Mouse (Mus musculus) stomach, postnatal 0 days (tissue): Measurements from ENCODE around the gene Abcg1. TPM values are rescaled to one million over a fixed set of nuclear protein-coding genes. Genes with fewer than 3 reads are reported as not detected.

Source experiments
- ATAC-seq: fragments of 200-750 bp; cut with Nextera tagmentation; 2 replicates; pipeline ENCODE4 v1.8.0; 2017; ENCODE audit not compliant: low FRiP score, low TSS enrichment
- DNase-seq: peaks from one replicate; pipeline ENCODE4 v3.0.0-alpha.2; 2016; ENCODE audit warnings: low spot score
- H3K27ac ChIP-seq: fragments of 300-500 bp; sonication (generic); replicated peaks from 2 replicates; pipeline ENCODE4 v1.5.1; 2014; ENCODE audit warnings: mild to moderate bottlenecking, control low read depth
- H3K27me3 ChIP-seq: fragments of 300-500 bp; sonication (generic); 2 replicates; pipeline ENCODE4 v1.6.1; 2014; ENCODE audit warnings: low read length; ENCODE audit not compliant: control insufficient read depth, insufficient read depth
- H3K36me3 ChIP-seq: fragments of 300-500 bp; sonication (generic); 2 replicates; pipeline ENCODE4 v1.6.1; 2014; ENCODE audit warnings: low read length, mixed read lengths; ENCODE audit not compliant: control insufficient read depth, insufficient read depth
- H3K4me1 ChIP-seq: fragments of 300-500 bp; sonication (generic); replicated peaks from 2 replicates; pipeline ENCODE4 v1.6.1; 2014; ENCODE audit warnings: antibody characterized with exemption; ENCODE audit not compliant: control insufficient read depth, insufficient read depth
- H3K4me2 ChIP-seq: fragments of 300-500 bp; sonication (generic); replicated peaks from 2 replicates; pipeline ENCODE4 v1.6.1; 2014; ENCODE audit warnings: low read depth, mild to moderate bottlenecking, control low read depth, moderate library complexity
- H3K4me3 ChIP-seq: fragments of 300-500 bp; sonication (generic); 2 replicates; pipeline ENCODE4 v1.5.1; 2014; ENCODE audit warnings: low read depth, low read length, control low read depth
- H3K9ac ChIP-seq: fragments of 300-500 bp; sonication (generic); 2 replicates; pipeline ENCODE4 v1.6.1; 2014; ENCODE audit warnings: mild to moderate bottlenecking, low read length, control low read depth, mixed read lengths
- H3K9me3 ChIP-seq: fragments of 300-500 bp; sonication (generic); 2 replicates; pipeline ENCODE4 v1.6.1; 2016; ENCODE audit warnings: low read length; ENCODE audit not compliant: control insufficient read depth
- CTCF ChIP-seq: IDR thresholded peaks from 2 replicates; pipeline ENCODE4 v1.5.1; 2016; ENCODE audit warnings: antibody characterized with exemption, low read depth, mild to moderate bottlenecking, moderate library complexity
- EP300 ChIP-seq: optimal IDR thresholded peaks from 2 replicates; pipeline ENCODE3; 2016; ENCODE audit warnings: antibody characterized with exemption
- whole genome bisulfite sequencing: fragments of 180-500 bp; shearing (Covaris S2); extraction: QIAGEN DNeasy Blood & Tissue Kit; methylation state at CpG from one replicate; pipeline ENCODE4 v1.1.7; 2014; 5-methylcytosine and 5-hydroxymethylcytosine counted together
- polyA plus RNA-seq: library from polyadenylated mRNA; unstranded; fragments of >200 nt; fragmentation: Nextera tagmentation; extraction: Ambion mirVana; gene quantifications from 2 replicates; pipeline ENCODE4 v1.2.1, GENCODE M21; 2015

Abcg1 gene
- polyA plus RNA-seq, 1 experiment from 2014 or later, result 11.1 TPM

- no peak overlapping the region for H3K27ac ChIP-seq
- no peak overlapping the region for H3K4me2 ChIP-seq
- H3K4me1 ChIP-seq, result no peaks in the 10 kb centered on the region
- H3K4me3 ChIP-seq, result no peak overlapping the region
- H3K9ac ChIP-seq, result no peak overlapping the region
- ATAC-seq (no peak), DNase-seq (no peak)
- no peaks in the 10 kb centered on the region for H3K9me3 ChIP-seq
- no peaks in the 10 kb centered on the region for H3K36me3 ChIP-seq
- WGBS, result 93% methylated on average over 1 of the region's 1 CpGs
- no peaks in the 10 kb centered on the region for H3K27me3 ChIP-seq
- no peak for TF ChIP-seq EP300
- no peak for TF ChIP-seq CTCF
These were observed 79.3 kb downstream of the Abcg1 start for GRCm38 (mm10) chr17:31136821-31137220.

GRCm38 (mm10) chr17:31138398-31138797 lies 80.9 kb downstream of the Abcg1 start:
- Histone ChIP-seq H3K9ac (no peak overlapping the region), H3K4me1 (no peaks in the 10 kb centered on the region), H3K27ac (no peak overlapping the region), H3K9me3 (no peaks in the 10 kb centered on the region), H3K4me2 (no peak overlapping the region), H3K27me3 (no peaks in the 10 kb centered on the region), H3K36me3 (no peaks in the 10 kb centered on the region), H3K4me3 (no peak overlapping the region)
- 16% methylated on average over 5 of the region's 5 CpGs for WGBS
- TF ChIP-seq CTCF, result peak; percentile 90
- no peak for TF ChIP-seq EP300
- ATAC-seq (peak; percentile 56), DNase-seq (peak; percentile 72)

GRCm38 (mm10) chr17:31142116-31142515 lies 84.6 kb downstream of the Abcg1 start:
- Histone ChIP-seq H3K27me3 (no peaks in the 10 kb centered on the region), H3K36me3 (no peaks in the 10 kb centered on the region), H3K4me2 (peak overlapping the region; percentile 14; the same call in 1 of the 2 replicates), H3K27ac (no peak overlapping the region), H3K9ac (no peak overlapping the region), H3K4me1 (0 out of 2 replicates have a peak, but pooled peaks cover 2% of the 10 kb centered on the region), H3K4me3 (no peak overlapping the region), H3K9me3 (no peaks in the 10 kb centered on the region)
- TF ChIP-seq CTCF (no peak), EP300 (no peak)
- DNase-seq (no peak), ATAC-seq (no peak)
- WGBS, result 89% methylated on average over 7 of the region's 7 CpGs

GRCm38 (mm10) chr17:31144040-31145037 lies 86.9 kb downstream of the Abcg1 start, which contains the start of gene Tff2:
Gene Tff2 (minus strand): TSS chr17:31144282.
- H3K36me3 ChIP-seq, result no peaks in the 10 kb centered on the region
- H3K4me3 ChIP-seq, result no peak within 1 kb of the TSS
- H3K27me3 ChIP-seq, result no peaks in the 10 kb centered on the region
- no peak for TF ChIP-seq EP300
- 0 out of 2 replicates have a peak, but pooled peaks have one; percentile 18 for TF ChIP-seq CTCF
- peak; percentile 88 for DNase-seq
- 0 out of 2 replicates have a peak, but pooled peaks cover 2% of the 10 kb centered on the region for H3K4me1 ChIP-seq
- no peaks in the 10 kb centered on the region for H3K9me3 ChIP-seq
- H3K27ac ChIP-seq, result peak within 1 kb of the TSS; percentile 56; the same call in 1 of the 2 replicates
- H3K4me2 ChIP-seq, result peak within 1 kb of the TSS; percentile 29
- peak; percentile 83 for ATAC-seq
- no peak within 1 kb of the TSS; the same call in none of the 2 replicates for H3K9ac ChIP-seq
- WGBS, result 40% methylated on average over 15 of the region's 15 CpGs

- Histone ChIP-seq H3K4me3 (no peak overlapping the region), H3K9me3 (no peaks in the 10 kb centered on the region), H3K27me3 (no peaks in the 10 kb centered on the region), H3K4me2 (no peak overlapping the region), H3K9ac (no peak overlapping the region), H3K36me3 (no peaks in the 10 kb centered on the region), H3K27ac (no peak overlapping the region), H3K4me1 (0 out of 2 replicates have a peak, but pooled peaks cover 2% of the 10 kb centered on the region)
- 79% methylated on average over 9 of the region's 9 CpGs for WGBS
- DNase-seq (no peak), ATAC-seq (no peak)
- TF ChIP-seq CTCF, result no peak
- no peak for TF ChIP-seq EP300
These were observed 88.5 kb downstream of the Abcg1 start for GRCm38 (mm10) chr17:31145998-31146397.

DNA sequence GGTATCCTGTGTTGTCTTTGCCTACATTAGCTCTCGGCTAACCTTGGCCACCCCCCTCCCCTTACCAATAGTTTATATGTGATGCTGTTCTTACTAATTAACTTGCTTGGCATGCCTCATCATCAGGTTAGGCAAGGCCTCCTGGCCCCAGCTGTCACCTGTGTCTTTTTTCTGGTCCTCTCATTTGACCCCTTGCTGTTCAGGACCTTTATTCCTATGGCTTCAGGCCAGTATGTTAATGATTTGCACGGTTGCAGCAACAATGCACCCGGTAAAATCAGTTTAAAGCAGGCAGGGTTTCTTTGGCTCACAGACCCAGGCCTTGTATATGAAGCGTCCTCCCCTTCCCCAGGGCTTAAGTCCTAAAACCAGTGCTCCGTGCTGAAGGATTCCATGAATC lies 95.0 kb downstream of the Abcg1 start:
- no peak for DNase-seq
- H3K9me3 ChIP-seq, result no peaks in the 10 kb centered on the region
- no peak overlapping the region for H3K9ac ChIP-seq
- 55% methylated on average over 5 of the region's 5 CpGs for WGBS
- TF ChIP-seq EP300 (no peak), CTCF (no peak)
- no peak overlapping the region for H3K4me2 ChIP-seq
- H3K4me3 ChIP-seq, result no peak overlapping the region
- no peaks in the 10 kb centered on the region for H3K4me1 ChIP-seq
- peak; percentile 22; the same call in 1 of the 2 replicates for ATAC-seq
- no peaks in the 10 kb centered on the region for H3K27me3 ChIP-seq
- H3K36me3 ChIP-seq, result no peaks in the 10 kb centered on the region
- H3K27ac ChIP-seq, result no peak overlapping the region
